Comparison of ENCODE assay signal across 7 mouse cellular contexts in genomic region chr6:24514552-24515284, GRCm38 (mm10). TPM values are rescaled to one million over a fixed set of nuclear protein-coding genes. Genes with fewer than 3 reads are reported as not detected.
DNase-seq lines count a peak whose midpoint lies in the region; ATAC-seq lines count a peak whose summit lies in the region.

TSS of gene Iqub (minus strand) at chr6:24515067.

- intact Hi-C loops in left cerebral cortex, postnatal 36 days (cut with DNase I): loop anchor here (10.0 kb wide), 1 partner anchor 1020 kb away; no protein-coding TSS in a partner anchor

- no peaks in the 10 kb centered on the region for H3K9me3 ChIP-seq in embryonic facial prominence, embryonic 12.5 days
- no peaks in the 10 kb centered on the region for H3K9me3 ChIP-seq in heart, embryonic 10.5 days
- no peaks in the 10 kb centered on the region for H3K9me3 ChIP-seq in midbrain, embryonic 10.5 days (replicated peaks)

- H3K27me3 ChIP-seq in embryonic facial prominence, embryonic 12.5 days: no peaks in the 10 kb centered on the region
- no peaks in the 10 kb centered on the region for H3K27me3 ChIP-seq in heart, embryonic 10.5 days (ENCODE audit: insufficient read depth, poor library complexity, severe bottlenecking)
- no peaks in the 10 kb centered on the region for H3K27me3 ChIP-seq in midbrain, embryonic 10.5 days (ENCODE audit: low read depth, poor library complexity, severe bottlenecking)

- H3K4me3 ChIP-seq in embryonic facial prominence, embryonic 12.5 days: no peak within 1 kb of the TSS
- H3K4me3 ChIP-seq in heart, embryonic 10.5 days: no peak within 1 kb of the TSS
- H3K4me3 ChIP-seq in midbrain, embryonic 10.5 days: peak within 1 kb of the TSS; percentile 24

- peaks cover 5% of the 10 kb centered on the region; the same call in 1 of the 2 replicates for H3K4me1 ChIP-seq in embryonic facial prominence, embryonic 12.5 days
- H3K4me1 ChIP-seq in heart, embryonic 10.5 days: peaks cover 7% of the 10 kb centered on the region
- peaks cover 12% of the 10 kb centered on the region for H3K4me1 ChIP-seq in midbrain, embryonic 10.5 days

- H3K27ac ChIP-seq in embryonic facial prominence, embryonic 12.5 days: no peak within 1 kb of the TSS
- H3K27ac ChIP-seq in heart, embryonic 10.5 days: peak within 1 kb of the TSS; percentile 72
- H3K27ac ChIP-seq in midbrain, embryonic 10.5 days (replicated peaks): peak within 1 kb of the TSS; percentile 33; the same call in 1 of the 2 replicates

- peak; percentile 94 for DNase-seq in brain, adult 2 months (ENCODE audit: low read depth, low spot score)
- DNase-seq in heart, embryonic 10.5 days (ENCODE audit: low spot score): peak; percentile 88
- peak; percentile 22 to 33 for DNase-seq in kidney, adult 8-10 months
- DNase-seq in left cerebral cortex, postnatal 36 days (ENCODE audit: low spot score in 2 of 2): peak; percentile 84 to 86
- DNase-seq in midbrain, embryonic 10.5 days (ENCODE audit: low spot score): peak; percentile 71
- DNase-seq in right cerebral cortex, postnatal 36 days (ENCODE audit: low spot score in 2 of 2): peak; percentile 88 to 89

- H3K36me3 ChIP-seq in embryonic facial prominence, embryonic 12.5 days: peaks cover 12% of the 10 kb centered on the region
- H3K36me3 ChIP-seq in heart, embryonic 10.5 days: peaks cover 17% of the 10 kb centered on the region; the same call in 1 of the 2 replicates
- H3K36me3 ChIP-seq in midbrain, embryonic 10.5 days: peaks cover 14% of the 10 kb centered on the region

- ATAC-seq in embryonic facial prominence, embryonic 12.5 days (ENCODE audit: insufficient number of reproducible peaks, insufficient read depth, low FRiP score, low TSS enrichment): no peak; the same call in 1 of the 2 replicates

- 0 out of 2 replicates have a peak within 1 kb of the TSS, but pooled peaks have one; percentile 6 for H3K4me2 ChIP-seq in embryonic facial prominence, embryonic 12.5 days (replicated peaks)

- WGBS in embryonic facial prominence, embryonic 12.5 days: 23% methylated on average over 13 of the region's 13 CpGs
- WGBS in heart, embryonic 10.5 days: 12% methylated on average over 13 of the region's 13 CpGs
- 21% methylated on average over 13 of the region's 13 CpGs for WGBS in midbrain, embryonic 10.5 days

- no peak within 1 kb of the TSS; the same call in 1 of the 2 replicates for H3K9ac ChIP-seq in embryonic facial prominence, embryonic 12.5 days

RNA-seq across cellular contexts. Expression of gene Iqub, which starts in this region (rescaled TPM):
- 0.06 and 0.08 TPM in 2 replicates for polyA plus RNA-seq in embryonic facial prominence, embryonic 12.5 days (2016; fragmentation: Nextera tagmentation; extraction: Ambion mirVana)
- 0.30 and 0.38 TPM in 2 replicates for polyA plus RNA-seq in heart, embryonic 10.5 days (2016; fragmentation: Nextera tagmentation; extraction: Ambion mirVana)
- 1 to 10 TPM; 1.5 to 2.6 TPM for total RNA-seq in left cerebral cortex, postnatal 36 days (2021)
- 0.07 and 0.09 TPM in 2 replicates for polyA plus RNA-seq in midbrain, embryonic 10.5 days (2016; fragmentation: Nextera tagmentation; extraction: Ambion mirVana)

Comparison
In these comparisons a context has a peak if more than half of its experiments do, and no peak if none do; other contexts are left out.
1. Peak in DNase-seq and H3K27ac ChIP-seq in heart, embryonic 10.5 days; RNA of the gene not detected or under 1 TPM.
2. Peak in DNase-seq, H3K4me3 ChIP-seq and H3K27ac ChIP-seq in midbrain, embryonic 10.5 days; RNA of the gene not detected or under 1 TPM.
3. DNase-seq: peak in every context shown above with its lines; median percentile 94 in brain, adult 2 months; 88 in right cerebral cortex, postnatal 36 days; 88 in heart, embryonic 10.5 days; 85 in left cerebral cortex, postnatal 36 days; 71 in midbrain, embryonic 10.5 days; 28 in kidney, adult 8-10 months.